Mouse (Mus musculus): ENCODE measurements around the gene Scrn3.

DNA sequence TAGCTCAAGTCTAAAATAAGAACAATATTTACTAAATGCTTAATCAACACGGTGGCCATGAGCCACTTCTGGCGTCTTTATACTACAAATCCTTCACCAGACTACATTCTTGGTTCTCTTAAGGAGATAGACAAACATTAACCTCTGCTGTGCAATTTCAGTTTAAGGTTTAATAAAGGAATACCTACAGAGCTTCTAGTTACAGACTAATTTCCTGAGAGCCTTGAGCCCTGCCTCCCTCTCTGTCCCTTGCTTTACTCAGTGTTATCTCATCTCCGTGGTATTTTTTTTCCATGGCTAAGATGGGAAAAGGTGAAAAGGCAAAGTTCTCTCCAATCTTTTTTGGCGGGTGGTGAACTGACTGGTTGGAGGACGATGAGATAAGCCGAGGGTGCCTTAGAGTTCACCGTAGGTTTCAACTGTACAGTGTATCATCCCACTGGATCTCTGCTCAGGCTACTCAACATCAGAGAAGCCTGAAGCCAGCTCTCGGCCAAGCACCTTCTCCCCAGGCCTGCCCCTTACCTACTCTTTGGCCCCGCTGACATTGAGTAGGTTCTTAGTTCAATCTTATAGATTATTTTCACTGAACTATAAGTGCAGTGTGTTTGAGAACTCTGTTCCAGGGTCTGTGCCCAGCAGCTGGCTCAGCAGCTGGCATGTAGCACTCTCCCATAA lies 68.0 kb downstream of the Scrn3 start:
- TF ChIP-seq CTCF (IDR thresholded peaks at IDR 0.05; ENCODE audit: control insufficient read depth, insufficient read depth, insufficient replicate concordance, low read depth, low read length) (no peak), POLR2A (IDR thresholded peaks at IDR 0.05; ENCODE audit: control insufficient read depth, low read depth, low read length) (no peak)

Measured in testis, adult 2 months (tissue).